Mouse (Mus musculus) forebrain, embryonic 11.5 days (tissue): ENCODE data around the gene Wdr62. TPM values are rescaled to one million over a fixed set of nuclear protein-coding genes. Genes with fewer than 3 reads are reported as not detected.

Experiments used
- ATAC-seq: fragments of 200-750 bp; cut with Nextera tagmentation; replicated peaks from 2 replicates; pipeline ENCODE4 v1.8.0; 2017; ENCODE audit warnings: moderate TSS enrichment; ENCODE audit not compliant: low FRiP score
- DNase-seq: peaks from one replicate; pipeline ENCODE4 v3.0.0-alpha.2; 2017; ENCODE audit warnings: low spot score
- H3K27ac ChIP-seq: fragments of 300-500 bp; sonication (generic); 2 replicates; pipeline ENCODE4 v1.5.1; 2014; ENCODE audit warnings: low read depth, low read length
- H3K27me3 ChIP-seq: fragments of 300-500 bp; sonication (generic); 2 replicates; pipeline ENCODE4 v1.6.1; 2014; ENCODE audit warnings: mild to moderate bottlenecking, low read length, mixed read lengths; ENCODE audit not compliant: control insufficient read depth, insufficient read depth
- H3K36me3 ChIP-seq: fragments of 300-500 bp; sonication (generic); 2 replicates; pipeline ENCODE4 v1.6.1; 2014; ENCODE audit warnings: mild to moderate bottlenecking, low read length, moderate library complexity, mixed read lengths; ENCODE audit not compliant: control insufficient read depth, insufficient read depth
- H3K4me1 ChIP-seq: fragments of 300-500 bp; sonication (generic); replicated peaks from 2 replicates; pipeline ENCODE4 v1.6.1; 2014; ENCODE audit warnings: low read length, mixed read lengths; ENCODE audit not compliant: control insufficient read depth, insufficient read depth
- H3K4me2 ChIP-seq: fragments of 300-500 bp; sonication (generic); 2 replicates; pipeline ENCODE4 v1.6.1; 2014; ENCODE audit warnings: low read depth, mild to moderate bottlenecking, low read length, moderate library complexity, mixed read lengths; ENCODE audit not compliant: severe bottlenecking
- H3K4me3 ChIP-seq: fragments of 300-500 bp; sonication (generic); 2 replicates; pipeline ENCODE4 v1.5.1; 2014; ENCODE audit warnings: low read depth, low read length
- H3K9ac ChIP-seq: fragments of 300-500 bp; sonication (generic); 2 replicates; pipeline ENCODE4 v1.6.1; 2014; ENCODE audit warnings: low read length
- H3K9me3 ChIP-seq: fragments of 300-500 bp; sonication (generic); 2 replicates; pipeline ENCODE4 v1.6.1; 2016; ENCODE audit warnings: low read length, mixed read lengths; ENCODE audit not compliant: control insufficient read depth
- WGBS: fragments of 180-500 bp; shearing (Covaris S2); extraction: QIAGEN DNeasy Blood & Tissue Kit; methylation state at CpG from one replicate; pipeline ENCODE4 v1.1.7; 2014; 5-methylcytosine and 5-hydroxymethylcytosine counted together
- polyA plus RNA-seq: library from polyadenylated mRNA; unstranded; fragments of >200 nt; fragmentation: Nextera tagmentation; extraction: Ambion mirVana; gene quantifications from 2 replicates; pipeline ENCODE4 v1.2.1, GENCODE M21; 2014

The Wdr62 gene
- 21.7 and 26.4 TPM in 2 replicates for polyA plus RNA-seq

DNA sequence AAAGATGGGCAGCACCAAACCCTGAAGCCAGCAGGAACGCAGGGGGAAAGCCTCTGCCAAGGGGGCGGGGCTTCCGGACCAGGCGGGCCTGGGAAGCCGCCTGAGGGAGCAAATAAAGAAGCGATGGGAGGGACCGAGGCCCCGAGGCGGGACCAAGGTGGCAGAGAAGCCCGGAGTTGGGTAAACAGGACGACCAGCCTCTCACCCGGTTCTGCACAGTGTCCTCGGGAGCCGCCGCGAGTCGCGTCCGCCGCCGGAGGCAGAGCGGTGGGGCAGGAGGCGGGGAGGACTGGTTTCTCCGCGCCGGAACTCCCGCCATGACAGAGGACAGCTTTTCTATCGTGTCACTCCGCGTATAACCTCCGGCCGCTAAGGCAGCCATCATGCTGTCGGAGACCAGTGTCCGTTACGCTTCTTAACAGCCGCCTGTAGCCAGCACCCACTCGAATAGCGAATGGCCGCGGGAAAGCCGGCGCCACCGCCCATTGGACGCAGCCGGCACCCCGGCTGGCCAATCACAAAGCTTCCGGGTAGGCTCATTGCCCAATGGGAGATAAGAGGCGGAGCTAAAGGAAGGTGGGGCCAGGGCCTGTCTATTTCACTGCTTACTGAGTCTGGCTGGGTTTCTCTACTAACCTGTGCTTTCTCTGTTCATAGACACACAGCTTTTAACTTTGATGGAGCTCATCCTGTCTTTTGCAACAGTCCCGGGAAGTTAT lies at the start of gene Wdr62, which contains the start of gene Thap8:
Wdr62 (minus strand) TSS at position 469 of the 719 bp plus-strand sequence.
Thap8 (plus strand) TSS at position 144 of the 719 bp plus-strand sequence.
- H3K4me3 ChIP-seq: peak within 1 kb of the TSS; percentile 74
- DNase-seq: peak; percentile 96
- no peaks in the 10 kb centered on the region for H3K36me3 ChIP-seq
- H3K9ac ChIP-seq: peak within 1 kb of the TSS; percentile 64
- H3K4me1 ChIP-seq: peaks cover 2% of the 10 kb centered on the region; the same call in 1 of the 2 replicates
- no peaks in the 10 kb centered on the region for H3K9me3 ChIP-seq
- H3K27me3 ChIP-seq: no peaks in the 10 kb centered on the region
- peak within 1 kb of the TSS; percentile 90 for H3K27ac ChIP-seq
- WGBS: under 1% methylated on average over 49 of the region's 49 CpGs
- peak within 1 kb of the TSS; percentile 86 for H3K4me2 ChIP-seq
- ATAC-seq: peak; percentile 96

DNA sequence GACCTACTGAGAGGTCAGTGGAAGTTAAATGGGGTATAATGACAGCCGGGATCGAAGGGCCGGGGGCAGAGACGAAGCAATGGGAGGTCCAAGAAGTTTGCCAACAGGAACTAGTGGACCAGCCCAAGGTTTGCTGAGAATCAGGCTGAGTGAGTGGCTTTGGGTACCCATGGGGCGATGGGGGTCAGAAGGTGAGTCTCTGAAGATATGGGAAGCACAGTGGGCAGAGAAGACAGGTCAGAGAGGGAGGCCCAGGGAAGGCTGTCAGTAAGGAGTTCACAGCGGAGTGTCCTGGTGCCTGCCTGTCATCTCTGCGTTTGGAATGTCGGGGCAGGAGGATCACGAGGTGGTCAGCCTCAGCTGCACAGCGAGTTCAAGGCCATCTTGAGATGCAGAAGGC lies 48.2 kb upstream of the Wdr62 start:
- no peak overlapping the region for H3K4me3 ChIP-seq
- H3K4me1 ChIP-seq: no peaks in the 10 kb centered on the region
- H3K27ac ChIP-seq: no peak overlapping the region
- 52% methylated on average over 10 of the region's 10 CpGs for WGBS
- H3K36me3 ChIP-seq: no peaks in the 10 kb centered on the region
- no peaks in the 10 kb centered on the region; the same call in 1 of the 2 replicates for H3K9me3 ChIP-seq
- DNase-seq (no peak), ATAC-seq (no peak)
- H3K9ac ChIP-seq: no peak overlapping the region
- H3K4me2 ChIP-seq: no peak overlapping the region
- H3K27me3 ChIP-seq: no peaks in the 10 kb centered on the region

DNA sequence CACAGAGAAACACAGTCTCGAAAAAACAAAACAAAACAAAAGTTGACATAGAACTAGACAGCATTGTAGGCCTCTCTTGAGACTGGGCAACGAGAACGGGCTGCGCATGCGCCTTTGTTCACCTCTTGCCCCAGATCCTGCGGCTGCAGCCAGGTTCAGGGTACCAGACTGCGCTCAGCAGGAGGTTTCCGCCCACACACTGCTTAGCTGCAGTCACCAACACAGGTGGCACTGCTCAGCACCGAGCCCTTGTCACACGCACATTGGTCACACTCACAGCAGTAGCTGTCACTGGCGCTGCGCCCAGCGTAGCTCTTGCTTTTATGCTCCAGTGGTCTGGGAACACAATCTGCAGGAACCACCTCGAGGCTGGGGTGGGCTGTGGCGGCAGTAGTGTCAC lies 46.9 kb upstream of the Wdr62 start:
- H3K9ac ChIP-seq: no peak overlapping the region
- no peak overlapping the region for H3K4me2 ChIP-seq
- H3K27me3 ChIP-seq: no peaks in the 10 kb centered on the region
- H3K4me1 ChIP-seq: peaks cover 4% of the 10 kb centered on the region; the same call in 1 of the 2 replicates
- WGBS: 71% methylated on average over 15 of the region's 15 CpGs
- ATAC-seq: no peak
- no peaks in the 10 kb centered on the region; the same call in 1 of the 2 replicates for H3K9me3 ChIP-seq
- H3K27ac ChIP-seq: no peak overlapping the region
- no peak overlapping the region for H3K4me3 ChIP-seq
- no peak for DNase-seq
- H3K36me3 ChIP-seq: no peaks in the 10 kb centered on the region

GRCm38 (mm10) chr7:30326427-30326826 lies 46.2 kb upstream of the Wdr62 start:
- no peak overlapping the region for H3K4me2 ChIP-seq
- no peak overlapping the region for H3K27ac ChIP-seq
- H3K4me1 ChIP-seq: peaks cover 4% of the 10 kb centered on the region; the same call in 1 of the 2 replicates
- H3K36me3 ChIP-seq: no peaks in the 10 kb centered on the region
- no peak overlapping the region for H3K9ac ChIP-seq
- H3K4me3 ChIP-seq: no peak overlapping the region
- ATAC-seq: no peak
- no peaks in the 10 kb centered on the region; the same call in 1 of the 2 replicates for H3K9me3 ChIP-seq
- no peaks in the 10 kb centered on the region for H3K27me3 ChIP-seq
- no peak for DNase-seq

DNA sequence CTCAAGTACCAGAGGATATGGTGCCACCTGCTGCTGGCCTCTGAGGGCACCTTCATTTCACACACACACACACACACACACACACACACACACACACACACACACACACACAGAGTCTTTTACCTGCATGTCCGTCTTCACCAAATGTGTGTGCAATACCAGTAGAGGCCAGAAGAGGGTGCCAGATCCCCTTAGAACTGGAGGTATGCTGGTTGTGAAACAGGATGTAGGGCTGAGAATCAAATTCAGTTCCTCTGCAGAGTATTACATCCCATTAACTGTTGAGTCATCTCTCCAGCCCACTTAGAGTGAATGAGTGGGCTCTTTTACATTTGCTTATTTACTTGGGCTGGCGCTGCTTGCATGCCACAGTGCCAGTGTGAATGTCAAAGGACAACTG lies 45.1 kb upstream of the Wdr62 start:
- no peak overlapping the region for H3K27ac ChIP-seq
- H3K36me3 ChIP-seq: no peaks in the 10 kb centered on the region
- peaks cover 6% of the 10 kb centered on the region; the same call in 1 of the 2 replicates for H3K4me1 ChIP-seq
- H3K4me3 ChIP-seq: no peak overlapping the region
- WGBS: 36% methylated on average over 2 of the region's 2 CpGs
- H3K9ac ChIP-seq: no peak overlapping the region
- H3K9me3 ChIP-seq: no peaks in the 10 kb centered on the region; the same call in 1 of the 2 replicates
- DNase-seq (peak; percentile 74), ATAC-seq (no peak)
- no peak overlapping the region for H3K4me2 ChIP-seq
- no peaks in the 10 kb centered on the region for H3K27me3 ChIP-seq

DNA sequence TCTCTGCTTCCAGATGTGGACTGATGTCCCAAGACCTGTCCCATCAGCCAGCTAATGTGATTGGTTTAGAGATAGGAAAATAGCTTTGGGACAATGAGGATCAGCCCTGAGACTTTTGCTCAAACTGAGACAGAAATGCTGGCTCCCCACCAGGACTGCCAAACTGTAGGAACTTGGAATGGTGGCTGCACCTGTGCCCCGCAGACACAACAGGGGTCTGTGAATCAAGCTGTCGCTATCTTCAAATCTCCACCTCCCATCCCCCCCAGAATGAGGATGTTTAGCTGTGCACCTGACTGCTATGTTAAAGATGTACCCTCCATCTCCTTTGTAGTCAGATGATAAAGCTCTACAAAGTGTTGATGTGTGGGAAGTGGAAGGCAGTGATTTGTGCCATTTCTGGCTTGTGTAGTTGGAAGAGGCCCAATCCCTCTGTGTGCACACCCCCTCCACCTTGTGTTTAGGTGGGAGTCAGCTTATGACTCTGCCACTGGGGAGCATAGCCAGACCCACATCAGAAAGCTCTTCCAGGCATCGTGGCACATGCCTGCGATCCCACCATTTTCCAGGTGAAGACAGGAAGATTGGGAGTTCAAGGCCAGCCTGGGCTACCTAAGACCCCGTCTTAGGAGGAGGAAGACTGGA lies 44.2 kb upstream of the Wdr62 start:
- Histone ChIP-seq H3K27me3 (no peaks in the 10 kb centered on the region), H3K36me3 (no peaks in the 10 kb centered on the region), H3K4me1 (peaks cover 6% of the 10 kb centered on the region; the same call in 1 of the 2 replicates), H3K4me2 (no peak overlapping the region), H3K9me3 (no peaks in the 10 kb centered on the region; the same call in 1 of the 2 replicates), H3K4me3 (no peak overlapping the region), H3K9ac (no peak overlapping the region), H3K27ac (no peak overlapping the region)
- no peak for ATAC-seq
- no peak for DNase-seq
- 87% methylated on average over 5 of the region's 5 CpGs for WGBS

DNA sequence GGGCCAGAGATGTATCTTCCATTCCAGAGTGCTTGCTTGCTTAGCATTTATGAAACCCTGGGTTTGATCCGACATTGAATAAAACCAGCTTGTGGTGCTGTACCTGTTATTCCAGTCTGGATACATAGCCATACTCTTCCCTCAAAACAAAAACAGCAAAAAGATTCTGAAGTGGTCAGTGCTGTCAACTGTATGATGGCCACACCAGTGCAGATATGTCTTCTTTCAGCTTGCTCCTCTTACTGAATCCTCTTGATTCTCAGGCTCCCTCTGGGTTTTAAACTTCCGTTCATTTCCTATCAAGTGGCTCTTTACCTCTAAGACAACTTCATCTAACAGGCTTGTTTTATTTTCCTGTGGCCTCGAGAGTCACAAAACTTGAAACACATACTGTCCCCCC lies 43.6 kb upstream of the Wdr62 start, which contains the start of gene Sdhaf1:
Sdhaf1 (minus strand) TSS at position 101 of the 400 bp plus-strand sequence.
- no peak within 1 kb of the TSS; the same call in 1 of the 2 replicates for H3K27ac ChIP-seq
- WGBS: 80% methylated on average over 3 of the region's 3 CpGs

GRCm38 (mm10) chr7:30322865-30323264 lies 42.6 kb upstream of the Wdr62 start:
- no peaks in the 10 kb centered on the region; the same call in 1 of the 2 replicates for H3K9me3 ChIP-seq
- H3K4me3 ChIP-seq: peak overlapping the region; percentile 82
- no peak overlapping the region; the same call in 1 of the 2 replicates for H3K27ac ChIP-seq
- DNase-seq (no peak), ATAC-seq (no peak)
- peak overlapping the region; percentile 57 for H3K4me2 ChIP-seq
- no peaks in the 10 kb centered on the region for H3K27me3 ChIP-seq
- H3K4me1 ChIP-seq: peaks cover 6% of the 10 kb centered on the region; the same call in 1 of the 2 replicates
- WGBS: 38% methylated on average over 6 of the region's 6 CpGs
- H3K36me3 ChIP-seq: no peaks in the 10 kb centered on the region
- peak overlapping the region; percentile 88 for H3K9ac ChIP-seq

More for the DNA sequence above, 43.6 kb upstream of the Wdr62 start, which contains the start of gene Sdhaf1:
- Histone ChIP-seq H3K9ac (peak within 1 kb of the TSS; percentile 88), H3K4me3 (peak within 1 kb of the TSS; percentile 82), H3K4me2 (peak within 1 kb of the TSS; percentile 57), H3K27me3 (no peaks in the 10 kb centered on the region), H3K4me1 (peaks cover 6% of the 10 kb centered on the region; the same call in 1 of the 2 replicates), H3K9me3 (no peaks in the 10 kb centered on the region; the same call in 1 of the 2 replicates), H3K36me3 (no peaks in the 10 kb centered on the region)
- ATAC-seq (no peak), DNase-seq (no peak)
